Mouse (Mus musculus) heart, adult 2 months (tissue): Measurements from ENCODE around the gene Car11. TPM values are rescaled to one million over a fixed set of nuclear protein-coding genes. Genes with fewer than 3 reads are reported as not detected.

Source experiments
- DNase-seq, 2 experiments: peaks; one replicate each; pipeline ENCODE4 v3.0.0; 2021
- H3K27ac ChIP-seq: fragments of 200-600 bp; 2 replicates; pipeline ENCODE4 v1.8.1; 2022
- H3K27me3 ChIP-seq: fragments of 200-500 bp; 2 replicates; pipeline ENCODE4 v1.6.1; 2012; ENCODE audit warnings: mild to moderate bottlenecking, low read length, inconsistent platforms, mixed read lengths; ENCODE audit not compliant: control insufficient read depth, insufficient read depth
- H3K36me3 ChIP-seq: fragments of 200-500 bp; 2 replicates; pipeline ENCODE4 v1.6.1; 2012; ENCODE audit warnings: low read length, inconsistent platforms; ENCODE audit not compliant: control insufficient read depth, insufficient read depth
- H3K4me1 ChIP-seq: fragments of 200-500 bp; 2 replicates; pipeline ENCODE4 v1.6.1; 2011; ENCODE audit warnings: low read length; ENCODE audit not compliant: control insufficient read depth, insufficient read depth
- H3K4me3 ChIP-seq: fragments of 200-600 bp; 2 replicates; pipeline ENCODE4 v1.8.1; 2022
- H3K79me2 ChIP-seq: fragments of 200-500 bp; replicated peaks from 2 replicates; pipeline ENCODE4 v1.6.1; 2012; ENCODE audit warnings: mild to moderate bottlenecking, inconsistent platforms, low read length, moderate library complexity, mixed read lengths; ENCODE audit not compliant: control insufficient read depth, insufficient read depth
- H3K9ac ChIP-seq: fragments of 200-500 bp; 2 replicates; pipeline ENCODE4 v1.6.1; 2012; ENCODE audit warnings: low read depth, mild to moderate bottlenecking, control low read depth, inconsistent platforms, low read length, mixed read lengths
- CTCF ChIP-seq: fragments of 200-600 bp; IDR thresholded peaks from 2 replicates; pipeline ENCODE4 v1.8.1; 2022; ENCODE audit warnings: antibody characterized with exemption, mild to moderate bottlenecking, moderate library complexity
- EP300 ChIP-seq: fragments of 200-500 bp; IDR thresholded peaks from 2 replicates; pipeline ENCODE4 v1.6.1; 2011; ENCODE audit warnings: low read depth, low read length, control low read depth; ENCODE audit not compliant: insufficient read depth
- POLR2A ChIP-seq: fragments of 200-500 bp; IDR thresholded peaks from 2 replicates; pipeline ENCODE4 v1.6.1; 2011; ENCODE audit warnings: mild to moderate bottlenecking, low read depth, low read length, control low read depth; ENCODE audit not compliant: insufficient read depth
- WGBS: fragments of 180-500 bp; shearing (Covaris S2); methylation state at CpG from one replicate; pipeline ENCODE4 v1.1.7; 2018; 5-methylcytosine and 5-hydroxymethylcytosine counted together
- intact Hi-C: fragments of 180-260 bp; cut with DNase I; formaldehyde crosslinking; loops from one replicate; pipeline ENCODE4 v1.15.1; 2025
- polyA plus RNA-seq: library from polyadenylated mRNA; depleted of rRNA; stranded (reverse); fragments of >200 nt; gene quantifications from 2 replicates; pipeline ENCODE4 v1.2.3, GENCODE M21; 2012
- total RNA-seq, 2 experiments: library from RNA; stranded (reverse); gene quantifications; 2 replicates each; pipeline ENCODE4 v1.2.3; 2021

The Car11 gene
- total and polyA plus RNA-seq, 3 experiments: 5.2 to 10.6 (median 6.8) TPM

DNA sequence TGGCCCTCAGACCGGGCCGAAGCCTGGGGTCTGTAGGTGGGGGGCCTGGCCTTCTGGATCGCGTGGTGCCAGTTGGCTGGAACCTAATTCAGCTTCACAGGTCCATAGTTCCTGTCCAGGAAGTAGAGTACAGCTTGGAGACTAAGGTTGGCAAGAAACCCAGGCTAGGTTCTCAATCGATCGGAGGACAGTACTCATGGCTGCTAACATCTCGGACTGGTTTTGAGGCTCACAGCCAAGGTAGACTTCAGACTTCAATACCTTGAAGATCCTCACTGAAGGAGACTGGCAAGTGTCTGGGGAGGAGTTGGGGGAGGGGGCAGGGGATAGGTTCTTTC, 21.6 kb downstream of the Car11 start:
- TF ChIP-seq CTCF (no peak), POLR2A (no peak), EP300 (no peak)
- Histone ChIP-seq H3K4me3 (no peak overlapping the region), H3K27me3 (no peaks in the 10 kb centered on the region), H3K9ac (no peak overlapping the region), H3K4me1 (peaks cover 5% of the 10 kb centered on the region), H3K36me3 (peaks cover 3% of the 10 kb centered on the region), H3K27ac (no peak overlapping the region), H3K79me2 (no peaks in the 10 kb centered on the region; the same call in 1 of the 2 replicates)
- WGBS: 67% methylated on average over 7 of the region's 7 CpGs
- DNase-seq: no peak
- intact Hi-C loops: loop anchor here (5.0 kb wide), 1 partner anchor 86 kb away; no protein-coding TSS in a partner anchor

DNA sequence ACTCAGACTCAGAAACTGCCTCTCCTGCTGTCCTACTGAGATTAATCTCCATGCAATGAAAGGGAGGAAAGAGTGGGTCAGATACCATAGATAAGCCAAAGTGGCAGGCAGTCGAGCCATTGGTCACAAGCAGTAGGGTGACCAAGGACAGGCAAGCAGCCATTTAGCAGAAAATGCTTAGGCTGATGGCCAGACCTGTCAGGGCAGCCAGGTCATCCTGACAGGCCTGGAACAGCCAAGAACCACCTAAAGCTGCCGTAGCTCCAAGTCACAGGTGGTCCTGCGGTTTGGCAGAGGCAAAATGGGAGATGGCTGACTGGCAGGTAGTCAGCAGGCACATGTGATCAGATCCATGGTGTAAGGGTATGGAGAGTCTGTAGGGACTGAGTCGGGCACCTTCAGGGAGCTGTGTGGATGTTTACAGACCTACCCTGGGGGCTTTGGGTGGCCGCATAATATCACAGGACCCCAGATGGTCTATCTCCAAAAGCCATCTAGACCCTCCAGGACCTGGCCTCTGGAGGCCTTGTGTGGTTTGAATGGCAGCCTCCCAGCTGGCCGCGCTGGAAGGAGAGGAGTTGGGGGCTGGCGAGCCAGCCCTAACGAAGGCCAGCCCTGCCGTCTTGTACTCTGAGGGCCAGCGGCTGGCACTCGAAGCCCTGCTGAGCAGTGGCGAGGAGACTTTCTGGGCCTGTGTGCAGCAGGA, 22.2 kb downstream of the Car11 start:
- peaks cover 3% of the 10 kb centered on the region for H3K36me3 ChIP-seq
- no peak overlapping the region for H3K9ac ChIP-seq
- no peaks in the 10 kb centered on the region for H3K79me2 ChIP-seq
- H3K27ac ChIP-seq: no peak overlapping the region
- no peaks in the 10 kb centered on the region for H3K27me3 ChIP-seq
- WGBS: 61% methylated on average over 13 of the region's 13 CpGs
- DNase-seq: peak; percentile 29 to 46
- TF ChIP-seq CTCF (no peak), EP300 (no peak), POLR2A (no peak)
- no peak overlapping the region for H3K4me3 ChIP-seq
- intact Hi-C loops: loop anchor here (5.0 kb wide), 1 partner anchor 86 kb away; no protein-coding TSS in a partner anchor
- H3K4me1 ChIP-seq: peaks cover 2% of the 10 kb centered on the region

DNA sequence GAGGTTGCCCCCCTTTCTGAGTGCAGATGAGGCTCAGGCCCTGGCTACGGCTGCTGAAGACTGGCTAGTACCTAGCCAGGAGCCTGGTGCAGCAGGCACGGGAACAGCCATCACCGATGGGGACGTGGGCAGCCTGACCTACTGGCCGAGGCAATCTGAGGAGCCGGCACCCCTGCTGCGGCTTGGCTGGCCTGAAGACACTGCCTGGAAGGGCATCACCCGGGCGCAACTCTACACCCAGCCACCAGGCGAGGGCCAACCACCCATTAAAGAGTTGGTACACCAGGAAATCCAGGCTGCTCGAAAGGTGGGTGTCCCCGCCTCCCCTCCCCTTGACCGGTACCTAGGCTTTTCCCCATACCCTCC, 22.7 kb downstream of the Car11 start:
- Histone ChIP-seq H3K27me3 (no peaks in the 10 kb centered on the region), H3K4me1 (peaks cover 2% of the 10 kb centered on the region), H3K27ac (no peak overlapping the region), H3K9ac (no peak overlapping the region), H3K79me2 (no peaks in the 10 kb centered on the region), H3K4me3 (no peak overlapping the region), H3K36me3 (peaks cover 3% of the 10 kb centered on the region)
- TF ChIP-seq CTCF: no peak
- no peak for TF ChIP-seq EP300
- no peak for TF ChIP-seq POLR2A
- 76% methylated on average over 13 of the region's 13 CpGs for WGBS
- intact Hi-C loops: loop anchor here (5.0 kb wide), 1 partner anchor 85 kb away; no protein-coding TSS in a partner anchor
- peak in 1 of 2 experiments; percentile 24 for DNase-seq

DNA sequence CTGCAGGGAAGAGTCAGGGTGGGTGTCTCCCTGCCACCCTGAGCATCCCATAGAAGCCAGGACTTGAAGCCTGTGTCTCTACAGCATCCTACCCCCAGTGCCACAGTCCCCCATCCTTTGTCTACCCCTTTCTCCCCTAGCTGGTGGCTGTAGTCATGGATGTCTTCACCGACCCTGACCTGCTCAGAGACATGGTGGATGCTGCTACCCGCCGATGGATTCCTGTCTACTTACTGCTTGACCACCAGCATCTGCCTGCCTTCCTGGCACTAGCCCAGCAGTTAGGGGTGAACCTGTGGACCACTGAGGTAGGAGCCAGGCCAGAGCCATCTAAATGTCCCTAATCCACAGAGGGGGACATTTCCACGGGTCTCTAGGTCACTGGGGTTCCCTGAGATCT, 23.7 kb downstream of the Car11 start:
- Histone ChIP-seq H3K4me1 (peaks cover 2% of the 10 kb centered on the region), H3K79me2 (no peaks in the 10 kb centered on the region), H3K36me3 (peaks cover 3% of the 10 kb centered on the region), H3K9ac (no peak overlapping the region), H3K27me3 (no peaks in the 10 kb centered on the region), H3K4me3 (no peak overlapping the region), H3K27ac (no peak overlapping the region)
- TF ChIP-seq CTCF (no peak), EP300 (no peak), POLR2A (no peak)
- DNase-seq: no peak
- intact Hi-C loops: loop anchor here (5.0 kb wide), 1 partner anchor 84 kb away; no protein-coding TSS in a partner anchor
- 87% methylated on average over 4 of the region's 4 CpGs for WGBS

DNA sequence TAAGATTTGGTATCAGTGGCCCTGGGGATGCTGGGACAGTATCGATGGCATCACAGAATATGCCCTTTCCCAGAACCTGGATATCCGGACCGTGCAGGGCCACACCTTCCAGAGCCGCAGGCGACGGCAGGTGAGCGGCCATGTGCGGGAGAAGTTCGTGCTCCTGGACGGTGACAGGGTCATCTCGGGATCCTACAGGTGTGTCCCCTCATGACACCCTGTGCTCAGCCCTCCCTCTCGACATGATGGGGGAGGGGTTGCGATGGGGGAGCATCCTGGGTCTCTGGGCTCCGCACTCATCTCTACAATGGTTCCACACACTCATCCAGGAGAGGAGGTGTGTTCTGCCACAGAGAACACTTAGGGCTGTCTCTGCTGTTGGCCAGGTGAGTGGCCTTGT, 24.1 kb downstream of the Car11 start:
- peaks cover under 1% of the 10 kb centered on the region for H3K4me1 ChIP-seq
- H3K9ac ChIP-seq: no peak overlapping the region
- no peak overlapping the region for H3K27ac ChIP-seq
- H3K79me2 ChIP-seq: no peaks in the 10 kb centered on the region
- no peaks in the 10 kb centered on the region for H3K27me3 ChIP-seq
- TF ChIP-seq CTCF: no peak
- no peak for TF ChIP-seq POLR2A
- TF ChIP-seq EP300: no peak
- WGBS: 92% methylated on average over 14 of the region's 14 CpGs
- DNase-seq: no peak
- no peak overlapping the region for H3K4me3 ChIP-seq
- peaks cover 2% of the 10 kb centered on the region for H3K36me3 ChIP-seq
- intact Hi-C loops: loop anchor here (5.0 kb wide), 1 partner anchor 84 kb away; no protein-coding TSS in a partner anchor

DNA sequence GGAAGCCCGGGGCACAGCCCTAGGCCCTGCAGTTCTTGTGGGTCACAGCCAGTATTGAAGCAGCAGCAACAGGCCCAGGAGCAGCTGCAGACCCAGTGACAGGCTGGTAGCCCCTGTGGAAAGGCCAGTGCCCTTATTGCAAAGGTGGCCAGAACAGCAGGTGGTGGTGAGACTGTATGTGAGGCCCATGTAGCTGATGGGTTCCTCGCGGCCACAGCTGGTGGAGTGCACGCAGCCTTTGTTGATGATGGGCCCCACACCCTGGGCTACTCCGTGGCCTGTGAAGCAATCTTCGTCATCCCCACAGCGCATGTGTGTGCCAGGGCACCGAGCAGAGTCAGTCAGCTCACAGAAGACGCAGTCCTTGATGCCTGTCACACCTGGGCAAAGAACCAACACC, 25.5 kb downstream of the Car11 start:
- intact Hi-C loops: no loop called here
- 86% methylated on average over 9 of the region's 9 CpGs for WGBS
- Histone ChIP-seq H3K27me3 (no peaks in the 10 kb centered on the region), H3K79me2 (no peaks in the 10 kb centered on the region), H3K9ac (no peak overlapping the region), H3K4me1 (no peaks in the 10 kb centered on the region), H3K27ac (no peak overlapping the region), H3K4me3 (no peak overlapping the region), H3K36me3 (no peaks in the 10 kb centered on the region)
- TF ChIP-seq POLR2A (no peak), EP300 (no peak), CTCF (no peak)
- no peak for DNase-seq
